Mouse (Mus musculus) c-Kit-negative CD71-positive TER-119-positive erythroid progenitor cells, embryonic 14.5 days (primary cell): ENCODE data around the gene Tmod4.

Source experiments
- DNase-seq: peaks from one replicate; pipeline ENCODE4 v3.0.0-alpha.2; 2013; ENCODE audit warnings: low read depth, low spot score

The Tmod4 gene

DNA sequence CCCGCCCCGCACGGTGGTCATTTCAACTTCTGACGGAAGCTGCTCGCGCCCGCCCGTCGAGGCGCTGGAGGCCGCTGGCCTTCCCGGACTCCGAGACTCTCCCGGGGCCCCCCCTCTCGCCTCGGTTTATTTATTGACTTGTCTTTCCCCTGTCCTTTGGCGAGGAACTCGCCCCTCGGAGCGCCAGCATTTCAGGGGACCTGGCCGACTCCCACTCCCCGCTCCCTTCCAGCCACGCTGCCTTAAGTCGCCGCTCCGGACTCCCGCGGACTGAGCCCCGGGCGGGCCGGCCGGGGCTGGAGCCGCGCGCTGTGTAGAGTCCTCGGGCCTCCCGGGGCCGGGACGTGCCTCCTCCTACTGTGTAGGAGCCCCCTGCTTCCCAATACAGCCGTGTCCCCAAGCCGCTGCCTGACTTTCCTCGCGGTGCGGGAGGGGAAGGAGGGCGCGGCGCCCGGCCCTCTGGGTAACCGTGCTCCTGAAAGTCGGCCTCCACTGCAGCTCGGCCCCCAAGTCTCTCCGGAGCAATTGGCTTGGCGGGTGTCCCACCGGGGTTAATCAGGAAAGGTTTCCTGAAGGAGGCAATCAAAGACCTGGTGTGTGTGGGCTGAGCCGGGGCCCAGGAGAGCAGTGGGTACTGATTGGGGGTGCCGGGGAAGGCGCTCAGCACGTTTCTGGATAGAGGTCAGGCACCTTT lies 49.1 kb downstream of the Tmod4 start:
- DNase-seq = no peak

DNA sequence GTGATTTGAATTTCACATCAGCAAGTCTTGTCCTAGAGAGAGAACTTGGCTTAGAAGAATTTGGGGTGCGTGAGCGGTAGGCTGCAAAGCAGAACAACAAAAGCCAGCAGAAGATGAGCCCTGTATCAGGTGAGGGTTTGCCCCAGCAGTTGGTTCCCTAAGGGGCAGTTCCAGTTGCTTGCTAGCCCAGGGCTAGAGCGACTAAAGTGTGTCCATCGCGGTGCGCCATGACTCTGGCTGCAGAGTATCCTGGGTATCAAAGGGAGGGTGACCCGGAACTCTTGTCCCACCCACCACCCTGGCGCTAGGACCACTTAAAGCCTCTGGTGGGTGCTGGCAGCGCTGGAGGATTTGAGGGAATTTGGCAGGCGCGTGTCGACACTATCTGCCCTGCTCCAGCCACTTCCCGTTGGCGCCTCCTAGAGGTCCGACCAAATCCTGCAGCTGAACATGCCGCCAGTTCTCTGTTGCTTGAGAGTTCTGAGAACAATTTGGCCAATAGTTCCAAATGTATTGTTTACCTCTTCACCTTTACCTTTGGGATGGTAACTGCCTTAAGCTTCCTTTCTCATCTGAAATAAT lies 49.8 kb downstream of the Tmod4 start:
- DNase-seq = peak; percentile 50

DNA sequence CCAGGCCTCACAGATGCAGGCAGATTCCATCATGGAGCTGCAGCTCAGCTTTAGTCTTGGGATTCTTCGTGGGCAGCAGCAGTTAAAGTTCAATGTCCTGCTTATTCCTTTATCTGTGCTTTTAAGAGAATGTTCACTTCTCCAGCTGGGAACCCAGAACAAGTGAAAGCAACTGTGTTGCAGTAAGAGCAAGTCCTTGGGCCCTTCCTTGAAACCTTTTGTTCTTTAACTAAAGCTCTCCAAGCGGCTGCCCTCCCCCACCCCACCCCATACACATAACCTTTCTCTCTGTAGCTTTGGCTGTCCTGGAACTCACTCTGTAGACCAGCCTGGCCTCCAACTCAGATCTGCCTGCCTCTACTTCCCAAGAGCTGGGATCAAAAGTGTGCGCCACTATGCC lies 52.2 kb downstream of the Tmod4 start:
- no peak for DNase-seq

DNA sequence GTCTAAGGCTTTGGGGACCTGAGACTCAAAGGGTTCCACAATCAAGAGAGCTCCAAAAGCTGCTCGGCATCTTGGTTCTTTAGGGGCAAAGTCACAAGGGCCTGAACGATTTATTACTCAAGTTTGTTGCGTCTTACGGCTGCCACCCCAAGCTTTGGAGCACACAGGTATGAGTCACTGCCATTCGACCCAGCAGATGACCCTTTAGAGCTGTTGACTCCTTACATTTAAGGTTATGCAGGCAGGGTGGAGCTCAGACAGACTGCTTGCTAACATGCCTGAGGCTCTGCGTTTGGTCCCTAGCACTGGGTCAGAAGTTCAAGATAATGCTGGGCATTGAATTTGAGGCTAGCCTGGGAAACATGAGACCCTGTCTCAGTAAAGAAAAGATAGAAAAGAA lies 53.3 kb downstream of the Tmod4 start:
- no peak for DNase-seq
